Mouse (Mus musculus): ENCODE results near the gene Alkbh3. TPM values are rescaled to one million over a fixed set of nuclear protein-coding genes. Genes with fewer than 3 reads are reported as not detected.

The Alkbh3 gene
- polyA plus RNA-seq, 1 experiment = 77.1 TPM

GRCm38 (mm10) chr2:93992810-93993209, 17.8 kb downstream of the Alkbh3 start:
- DNase-seq (ENCODE audit: low spot score) = no peak

GRCm38 (mm10) chr2:93992259-93992658, 18.3 kb downstream of the Alkbh3 start:
- DNase-seq (ENCODE audit: low spot score) = no peak

GRCm38 (mm10) chr2:93991336-93991735, 19.3 kb downstream of the Alkbh3 start:
- DNase-seq (ENCODE audit: low spot score) = no peak

GRCm38 (mm10) chr2:93988440-93988839, 22.2 kb downstream of the Alkbh3 start:
- no peak for DNase-seq (ENCODE audit: low spot score)

- DNase-seq (ENCODE audit: low spot score) = no peak
Measured at GRCm38 (mm10) chr2:93982457-93983235, 28.0 kb downstream of the Alkbh3 start.

GRCm38 (mm10) chr2:93979249-93980120, 31.1 kb downstream of the Alkbh3 start:
- DNase-seq (ENCODE audit: low spot score) = no peak

GRCm38 (mm10) chr2:93976436-93977252, 34.0 kb downstream of the Alkbh3 start:
- DNase-seq (ENCODE audit: low spot score) = peak; percentile 30

GRCm38 (mm10) chr2:93975526-93976435, 34.8 kb downstream of the Alkbh3 start:
- DNase-seq (ENCODE audit: low spot score) = no peak

GRCm38 (mm10) chr2:93975041-93975440, 35.6 kb downstream of the Alkbh3 start:
- DNase-seq (ENCODE audit: low spot score) = no peak

- no peak for DNase-seq (ENCODE audit: low spot score)
Measured at GRCm38 (mm10) chr2:93971647-93972046, 39.0 kb downstream of the Alkbh3 start.

- no peak for DNase-seq (ENCODE audit: low spot score)
Measured at GRCm38 (mm10) chr2:93964494-93965160, 46.0 kb downstream of the Alkbh3 start.

GRCm38 (mm10) chr2:93963802-93964201, 46.8 kb downstream of the Alkbh3 start:
- DNase-seq (ENCODE audit: low spot score) = no peak

GRCm38 (mm10) chr2:93961716-93962115, 48.9 kb downstream of the Alkbh3 start:
- no peak for DNase-seq (ENCODE audit: low spot score)

GRCm38 (mm10) chr2:93959346-93959745, 51.3 kb downstream of the Alkbh3 start:
- no peak for DNase-seq (ENCODE audit: low spot score)

GRCm38 (mm10) chr2:93958216-93958615, 52.4 kb downstream of the Alkbh3 start:
- DNase-seq (ENCODE audit: low spot score) = no peak

- no peak for DNase-seq (ENCODE audit: low spot score)
Measured at GRCm38 (mm10) chr2:93957785-93958175, 52.8 kb downstream of the Alkbh3 start.

- peak; percentile 49 for DNase-seq (ENCODE audit: low spot score)
Measured at GRCm38 (mm10) chr2:93956908-93957784, 53.5 kb downstream of the Alkbh3 start, which contains the start of gene Gm13889. Gm13889 (minus strand) TSS chr2:93957201.

- DNase-seq (ENCODE audit: low spot score) = peak; percentile 41
Measured at GRCm38 (mm10) chr2:93956331-93956801, 54.2 kb downstream of the Alkbh3 start.

- DNase-seq (ENCODE audit: low spot score) = no peak
Measured at GRCm38 (mm10) chr2:93955886-93956285, 54.7 kb downstream of the Alkbh3 start.

Data from urinary bladder, adult 2 months (tissue).